Mouse (Mus musculus) A20 (cell line): ENCODE data around the gene H2al1i.
"Not testable (repeated sequence)": the region's sequence is repeated elsewhere in the genome, so short reads cannot be mapped to it uniquely, and the experiment has no call there.

ENCODE experiments used
- DNase-seq: peaks from one replicate; pipeline ENCODE4 v3.0.0-alpha.2; 2011; ENCODE audit warnings: low read depth, low spot score

Gene H2al1i

DNA sequence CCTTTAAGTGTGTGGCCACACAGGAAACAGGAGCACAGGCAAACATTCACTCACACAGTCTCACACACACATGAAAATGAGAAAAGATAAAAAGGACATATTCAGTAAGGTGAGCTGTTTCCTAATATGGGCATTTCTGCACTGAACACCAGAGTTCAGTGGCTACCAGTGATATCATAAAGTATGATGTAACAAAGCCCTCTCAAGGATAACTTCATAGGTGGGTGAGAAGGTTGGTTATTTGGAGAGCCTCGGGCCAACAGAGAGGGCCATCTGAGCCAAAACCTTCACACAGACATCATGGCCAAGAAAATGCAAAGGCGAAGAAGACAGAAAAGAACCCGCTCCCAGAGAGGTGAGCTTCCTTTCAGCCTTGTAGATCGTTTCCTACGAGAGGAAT is at the start of gene H2al1i:
TSS of gene H2al1i (plus strand) at position 301 of the 400 bp plus-strand sequence.
- not testable (repeated sequence) for DNase-seq

GRCm38 (mm10) chrX:11277083-11277482 is 47.4 kb upstream of the H2al1i start:
- no peak for DNase-seq

- no peak for DNase-seq
These were observed 43.7 kb upstream of the H2al1i start for GRCm38 (mm10) chrX:11280741-11281140.

- no peak for DNase-seq
These were observed 36.1 kb upstream of the H2al1i start for GRCm38 (mm10) chrX:11288306-11288882.

DNA sequence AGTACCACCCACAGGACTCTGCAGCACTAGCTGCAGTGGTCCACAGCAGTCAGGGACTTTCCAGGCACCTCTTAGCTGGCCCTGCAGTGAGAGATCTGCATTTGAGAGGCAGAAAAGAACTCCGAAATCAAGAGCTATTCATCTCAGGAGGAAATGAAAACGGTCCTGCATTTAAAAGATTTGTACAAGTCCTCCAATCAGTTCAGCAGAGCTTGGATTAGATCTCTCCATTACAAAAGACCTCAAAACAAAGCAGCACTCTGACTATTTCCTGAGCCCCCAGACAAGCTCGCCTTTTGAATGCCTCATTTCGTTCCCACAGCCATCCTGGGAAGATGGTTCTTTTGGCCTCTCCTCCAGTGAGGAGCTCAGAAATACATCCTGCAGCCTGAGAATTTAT is 35.2 kb upstream of the H2al1i start:
- no peak for DNase-seq

DNA sequence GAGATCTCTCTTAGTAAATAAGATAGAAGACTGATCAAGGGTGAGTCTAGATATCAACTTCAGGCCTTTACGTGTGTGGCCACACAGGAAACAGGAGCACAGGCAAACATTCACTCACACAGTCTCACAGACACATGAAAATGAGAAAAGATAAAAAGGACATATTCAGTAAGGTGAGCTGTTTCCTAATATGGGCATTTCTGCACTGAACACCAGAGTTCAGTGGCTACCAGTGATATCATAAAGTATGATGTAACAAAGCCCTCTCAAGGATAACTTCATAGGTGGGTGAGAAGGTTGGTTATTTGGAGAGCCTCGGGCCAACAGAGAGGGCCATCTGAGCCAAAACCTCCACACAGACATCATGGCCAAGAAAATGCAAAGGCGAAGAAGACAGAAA is 25.5 kb upstream of the H2al1i start, which contains the start of gene H2al1a:
TSS of gene H2al1a (plus strand) at position 301 of the 400 bp plus-strand sequence.
- DNase-seq = not testable (repeated sequence)

DNA sequence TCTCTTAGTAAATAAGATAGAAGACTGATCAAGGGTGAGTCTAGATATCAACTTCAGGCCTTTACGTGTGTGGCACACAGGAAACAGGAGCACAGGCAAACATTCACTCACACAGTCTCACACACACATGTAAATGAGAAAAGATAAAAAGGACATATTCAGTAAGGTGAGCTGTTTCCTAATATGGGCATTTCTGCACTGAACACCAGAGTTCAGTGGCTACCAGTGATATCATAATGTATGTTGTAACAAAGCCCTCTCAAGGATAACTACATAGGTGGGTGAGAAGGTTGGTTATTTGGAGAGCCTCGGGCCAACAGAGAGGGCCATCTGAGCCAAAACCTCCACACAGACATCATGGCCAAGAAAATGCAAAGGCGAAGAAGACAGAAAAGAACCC is 22.3 kb upstream of the H2al1i start, which contains the start of gene H2al1b:
TSS of gene H2al1b (plus strand) at position 301 of the 400 bp plus-strand sequence.
- DNase-seq = not testable (repeated sequence)

- not testable (repeated sequence) for DNase-seq
These were observed 19.1 kb upstream of the H2al1i start, which contains the start of gene H2al1c for GRCm38 (mm10) chrX:11305355-11305754. H2al1c (plus strand) TSS chrX:11305655.

DNA sequence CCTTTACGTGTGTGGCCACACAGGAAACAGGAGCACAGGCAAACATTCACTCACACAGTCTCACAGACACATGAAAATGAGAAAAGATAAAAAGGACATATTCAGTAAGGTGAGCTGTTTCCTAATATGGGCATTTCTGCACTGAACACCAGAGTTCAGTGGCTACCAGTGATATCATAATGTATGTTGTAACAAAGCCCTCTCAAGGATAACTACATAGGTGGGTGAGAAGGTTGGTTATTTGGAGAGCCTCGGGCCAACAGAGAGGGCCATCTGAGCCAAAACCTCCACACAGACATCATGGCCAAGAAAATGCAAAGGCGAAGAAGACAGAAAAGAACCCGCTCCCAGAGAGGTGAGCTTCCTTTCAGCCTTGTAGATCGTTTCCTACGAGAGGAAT is 15.9 kb upstream of the H2al1i start, which contains the start of gene H2al1d:
TSS of gene H2al1d (plus strand) at position 301 of the 400 bp plus-strand sequence.
- DNase-seq = not testable (repeated sequence)

DNA sequence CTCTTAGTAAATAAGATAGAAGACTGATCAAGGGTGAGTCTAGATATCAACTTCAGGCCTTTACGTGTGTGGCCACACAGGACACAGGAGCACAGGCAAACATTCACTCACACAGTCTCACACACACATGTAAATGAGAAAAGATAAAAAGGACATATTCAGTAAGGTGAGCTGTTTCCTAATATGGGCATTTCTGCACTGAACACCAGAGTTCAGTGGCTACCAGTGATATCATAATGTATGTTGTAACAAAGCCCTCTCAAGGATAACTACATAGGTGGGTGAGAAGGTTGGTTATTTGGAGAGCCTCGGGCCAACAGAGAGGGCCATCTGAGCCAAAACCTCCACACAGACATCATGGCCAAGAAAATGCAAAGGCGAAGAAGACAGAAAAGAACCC is 12.8 kb upstream of the H2al1i start, which contains the start of gene H2al1e:
TSS of gene H2al1e (plus strand) at position 301 of the 400 bp plus-strand sequence.
- not testable (repeated sequence) for DNase-seq

DNA sequence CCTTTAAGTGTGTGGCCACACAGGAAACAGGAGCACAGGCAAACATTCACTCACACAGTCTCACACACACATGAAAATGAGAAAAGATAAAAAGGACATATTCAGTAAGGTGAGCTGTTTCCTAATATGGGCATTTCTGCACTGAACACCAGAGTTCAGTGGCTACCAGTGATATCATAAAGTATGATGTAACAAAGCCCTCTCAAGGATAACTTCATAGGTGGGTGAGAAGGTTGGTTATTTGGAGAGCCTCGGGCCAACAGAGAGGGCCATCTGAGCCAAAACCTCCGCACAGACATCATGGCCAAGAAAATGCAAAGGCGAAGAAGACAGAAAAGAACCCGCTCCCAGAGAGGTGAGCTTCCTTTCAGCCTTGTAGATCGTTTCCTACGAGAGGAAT is 9.6 kb upstream of the H2al1i start, which contains the start of gene H2al1f:
TSS of gene H2al1f (plus strand) at position 301 of the 400 bp plus-strand sequence.
- not testable (repeated sequence) for DNase-seq

GRCm38 (mm10) chrX:11317956-11318355 is 6.5 kb upstream of the H2al1i start, which contains the start of gene H2al1g:
H2al1g (plus strand) TSS chrX:11318256.
- DNase-seq = not testable (repeated sequence)

- not testable (repeated sequence) for DNase-seq
These were observed 3.3 kb upstream of the H2al1i start, which contains the start of gene H2al1h for GRCm38 (mm10) chrX:11321192-11321591. H2al1h (plus strand) TSS chrX:11321492.

DNA sequence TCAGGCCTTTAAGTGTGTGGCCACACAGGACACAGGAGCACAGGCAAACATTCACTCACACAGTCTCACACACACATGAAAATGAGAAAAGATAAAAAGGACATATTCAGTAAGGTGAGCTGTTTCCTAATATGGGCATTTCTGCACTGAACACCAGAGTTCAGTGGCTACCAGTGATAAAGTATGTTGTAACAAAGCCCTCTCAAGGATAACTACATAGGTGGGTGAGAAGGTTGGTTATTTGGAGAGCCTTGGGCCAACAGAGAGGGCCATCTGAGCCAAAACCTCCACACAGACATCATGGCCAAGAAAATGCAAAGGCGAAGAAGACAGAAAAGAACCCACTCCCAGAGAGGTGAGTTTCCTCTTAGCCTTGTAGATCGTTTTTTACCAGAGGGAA is 3.1 kb downstream of the H2al1i start, which contains the start of gene H2al1j:
TSS of gene H2al1j (plus strand) at position 301 of the 400 bp plus-strand sequence.
- DNase-seq = not testable (repeated sequence)

GRCm38 (mm10) chrX:11345762-11346161 is 21.3 kb downstream of the H2al1i start:
- no peak for DNase-seq

DNA sequence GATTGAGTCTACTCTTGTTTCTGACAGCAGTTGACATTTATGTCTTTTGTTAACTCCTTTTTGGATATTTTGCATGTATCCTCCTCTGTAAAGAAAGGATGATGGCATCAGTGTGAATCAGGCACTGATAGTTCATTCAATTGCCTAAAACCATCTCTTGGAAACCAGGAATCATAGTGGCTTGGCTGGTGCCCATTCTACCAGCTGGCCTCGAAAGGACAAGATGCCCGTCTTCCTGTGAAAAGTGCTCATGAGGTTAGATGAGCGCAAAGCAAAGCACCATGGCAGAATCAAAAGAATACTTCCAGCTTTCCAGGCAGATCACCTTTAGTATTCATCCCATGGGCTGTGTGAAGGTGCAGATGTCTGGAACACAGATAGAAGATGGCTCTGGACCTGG is 22.3 kb downstream of the H2al1i start:
- no peak for DNase-seq

DNA sequence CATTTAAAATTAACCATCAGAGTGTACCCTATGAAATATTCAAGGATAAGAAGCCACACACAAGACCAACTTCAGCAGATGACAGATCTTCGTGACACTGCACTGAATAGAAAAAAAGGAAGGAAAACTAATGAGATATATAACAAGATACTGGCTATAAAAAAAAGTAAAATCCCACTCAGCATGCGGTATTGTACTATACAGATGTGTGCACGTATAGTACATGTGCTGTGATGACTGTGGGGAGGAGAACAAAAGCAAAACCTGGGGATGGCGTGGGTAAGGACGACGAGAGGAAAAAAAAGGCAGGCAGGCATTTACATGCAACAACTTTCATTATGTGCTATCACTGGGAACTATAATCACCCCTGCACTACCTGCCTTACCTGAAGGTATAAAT is 36.4 kb downstream of the H2al1i start:
- DNase-seq = peak; percentile 30

GRCm38 (mm10) chrX:11361261-11361660 is 36.8 kb downstream of the H2al1i start:
- DNase-seq = peak; percentile 11

- no peak for DNase-seq
These were observed 39.4 kb downstream of the H2al1i start for GRCm38 (mm10) chrX:11363890-11364289.

DNA sequence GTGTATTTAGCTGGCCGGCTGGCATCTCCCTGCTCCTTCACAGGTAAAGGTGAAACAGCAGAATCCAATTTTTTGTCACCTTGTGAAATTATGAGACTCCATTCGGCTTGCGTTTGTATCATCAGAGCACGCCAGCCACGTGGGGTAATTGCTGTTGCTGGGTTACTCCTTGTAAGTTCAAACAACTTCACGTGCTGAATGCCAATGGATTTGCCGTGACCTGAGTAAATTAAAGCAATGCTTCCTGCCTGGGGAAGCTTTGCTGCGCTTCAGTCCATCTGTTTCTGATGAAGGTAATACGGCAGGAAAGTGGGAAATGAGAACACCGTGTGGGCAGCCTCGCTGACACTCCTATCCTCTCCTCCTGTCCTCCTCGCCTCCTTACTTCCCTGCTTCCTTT is 40.7 kb downstream of the H2al1i start:
- DNase-seq = no peak
